Mouse (Mus musculus): ENCODE data around the gene Baz2b. TPM values are rescaled to one million over a fixed set of nuclear protein-coding genes. Genes with fewer than 3 reads are reported as not detected.

Baz2b gene
- polyA plus RNA-seq, 1 experiment from 2014 or later = 70.5 TPM

DNA sequence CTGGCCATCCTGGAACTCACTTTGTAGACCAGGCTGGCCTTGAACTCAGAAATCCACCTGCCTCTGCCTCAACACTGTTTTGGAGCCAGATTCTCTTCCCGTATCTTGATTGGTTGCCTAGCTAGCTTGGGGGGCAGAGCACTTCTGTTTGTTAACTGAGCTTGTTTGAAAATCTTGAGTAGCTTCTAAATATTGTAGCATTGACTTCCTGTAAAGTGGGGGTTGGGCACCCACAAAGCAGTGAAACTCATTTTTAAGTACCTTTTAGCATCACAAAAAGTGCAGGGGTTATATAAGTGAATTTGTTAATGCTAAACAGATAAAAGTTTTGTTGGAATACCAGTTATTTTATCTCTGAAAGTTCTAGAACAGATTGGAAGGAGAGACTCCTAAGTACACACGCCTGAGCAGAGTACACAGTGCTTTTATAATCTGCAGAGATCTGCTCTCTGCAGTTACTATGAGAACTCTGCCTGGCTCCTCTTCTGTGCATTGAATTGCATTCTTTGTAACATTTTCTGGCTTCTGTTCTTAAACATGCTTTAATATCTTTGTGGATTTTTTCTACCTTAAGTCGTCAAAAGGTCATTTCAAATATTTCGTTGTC, 7.0 kb upstream of the Baz2b start:
- H3K27ac ChIP-seq = no peak overlapping the region
- no peaks in the 10 kb centered on the region for H3K27me3 ChIP-seq (ENCODE audit: insufficient read depth, poor library complexity, severe bottlenecking)
- no peak for DNase-seq (ENCODE audit: low spot score)
- peaks cover 77% of the 10 kb centered on the region for H3K36me3 ChIP-seq
- no peaks in the 10 kb centered on the region for H3K9me3 ChIP-seq
- H3K4me1 ChIP-seq (replicated peaks) = peaks cover 13% of the 10 kb centered on the region
- H3K4me3 ChIP-seq = no peak overlapping the region
- 95% methylated on average over 4 of the region's 4 CpGs for WGBS

DNA sequence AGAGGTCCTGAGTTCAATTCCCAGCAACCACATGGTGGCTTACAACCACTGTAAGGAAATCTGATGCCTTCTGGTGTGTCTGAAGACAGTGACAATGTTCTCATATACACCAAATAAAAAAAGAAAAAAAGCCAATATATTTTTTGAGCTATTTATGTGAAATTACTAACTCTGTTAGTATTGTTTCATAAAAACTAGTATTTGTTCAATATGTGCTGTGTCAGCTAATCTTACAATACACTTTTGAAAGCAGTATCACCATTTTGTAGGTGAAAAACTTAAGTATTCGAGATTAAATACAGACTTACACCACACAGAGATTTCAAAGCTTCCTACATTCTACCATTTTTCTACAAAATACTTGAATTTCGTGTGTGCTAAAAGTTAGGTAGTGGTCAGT, 5.0 kb upstream of the Baz2b start:
- Histone ChIP-seq H3K4me3 (no peak overlapping the region), H3K27me3 (ENCODE audit: insufficient read depth, poor library complexity, severe bottlenecking) (no peaks in the 10 kb centered on the region), H3K9me3 (no peaks in the 10 kb centered on the region), H3K27ac (no peak overlapping the region), H3K36me3 (peaks cover 69% of the 10 kb centered on the region), H3K4me1 (replicated peaks) (peaks cover 24% of the 10 kb centered on the region)
- no peak for DNase-seq (ENCODE audit: low spot score)
- WGBS = 97% methylated on average over 2 of the region's 2 CpGs

DNA sequence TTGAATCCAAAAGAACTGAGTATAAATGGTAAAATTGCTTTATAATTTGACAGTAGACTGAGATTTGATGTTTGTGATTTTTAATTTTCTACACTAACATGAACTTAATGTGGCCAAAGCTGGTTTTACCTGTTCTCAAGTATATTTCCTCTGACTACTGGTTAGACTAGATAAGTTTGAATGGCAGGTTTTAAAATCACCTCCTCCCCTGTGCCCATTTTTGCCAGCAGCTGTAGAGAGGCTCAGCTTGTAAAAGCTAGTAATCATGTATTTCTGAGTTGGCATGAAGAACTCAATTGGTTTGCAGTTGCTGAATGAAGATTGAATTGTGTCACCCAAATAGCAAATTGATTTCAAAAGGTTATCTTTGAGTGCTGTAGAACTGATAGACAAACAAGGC, 2.8 kb upstream of the Baz2b start:
- no peak overlapping the region for H3K4me3 ChIP-seq
- peaks cover 31% of the 10 kb centered on the region for H3K4me1 ChIP-seq (replicated peaks)
- peaks cover 47% of the 10 kb centered on the region for H3K36me3 ChIP-seq
- H3K27me3 ChIP-seq (ENCODE audit: insufficient read depth, poor library complexity, severe bottlenecking) = no peaks in the 10 kb centered on the region
- no peaks in the 10 kb centered on the region for H3K9me3 ChIP-seq
- no peak overlapping the region for H3K27ac ChIP-seq
- no peak for DNase-seq (ENCODE audit: low spot score)

DNA sequence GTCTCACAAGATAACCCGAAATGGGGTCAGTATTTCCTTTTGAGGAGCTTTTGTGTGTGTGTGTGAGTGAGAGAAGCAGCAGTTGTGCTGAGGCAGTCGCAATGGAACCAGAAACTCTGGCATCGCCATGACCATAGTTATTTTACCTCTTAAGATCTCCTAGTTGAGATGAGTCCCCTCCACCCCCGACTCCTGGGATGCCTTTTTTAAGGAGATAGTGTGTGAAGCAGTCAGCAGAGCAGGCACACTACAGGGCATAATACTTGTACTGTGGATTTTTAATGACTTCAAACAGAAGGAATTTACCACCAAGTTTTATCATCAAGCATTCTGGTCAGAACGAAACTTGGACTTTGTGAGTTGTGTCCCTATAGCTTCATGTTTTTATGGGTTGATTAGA, 1.2 kb upstream of the Baz2b start:
- Histone ChIP-seq H3K36me3 (peaks cover 37% of the 10 kb centered on the region), H3K27me3 (ENCODE audit: insufficient read depth, poor library complexity, severe bottlenecking) (no peaks in the 10 kb centered on the region), H3K4me3 (peak overlapping the region; percentile 98), H3K27ac (peak overlapping the region; percentile 100), H3K4me1 (replicated peaks) (peaks cover 34% of the 10 kb centered on the region), H3K9me3 (no peaks in the 10 kb centered on the region)
- DNase-seq (ENCODE audit: low spot score) = no peak
- 25% methylated on average over 5 of the region's 5 CpGs for WGBS

DNA sequence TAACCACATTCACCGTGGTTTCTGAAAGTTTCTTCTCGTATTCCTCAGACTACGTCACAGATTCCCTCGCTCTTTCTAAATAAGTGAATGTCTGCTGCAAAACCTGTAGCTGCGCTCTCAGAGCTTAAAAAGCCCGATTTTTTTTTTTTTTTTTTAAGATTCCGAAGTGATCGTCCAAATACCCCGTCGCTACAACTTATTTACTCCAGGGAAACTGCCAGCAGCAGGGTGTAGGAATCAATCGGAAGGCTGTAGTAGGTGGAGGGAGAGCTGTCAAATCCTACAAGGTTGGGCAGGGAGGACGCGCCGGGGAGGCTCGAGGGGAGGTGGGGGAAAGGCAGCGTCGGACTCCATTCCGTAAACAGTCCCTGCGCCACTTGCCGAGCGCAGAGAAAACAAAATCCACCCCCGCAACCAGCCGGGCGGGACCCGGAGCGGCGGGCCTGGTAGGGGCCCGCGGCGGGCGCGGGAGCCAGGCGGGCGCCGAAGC, 472 bp downstream of the Baz2b start:
- Histone ChIP-seq H3K27me3 (ENCODE audit: insufficient read depth, poor library complexity, severe bottlenecking) (no peaks in the 10 kb centered on the region), H3K4me3 (peak overlapping the region; percentile 98), H3K4me1 (replicated peaks) (peaks cover 34% of the 10 kb centered on the region), H3K36me3 (peaks cover 34% of the 10 kb centered on the region), H3K9me3 (no peaks in the 10 kb centered on the region), H3K27ac (peak overlapping the region; percentile 100)
- under 1% methylated on average over 35 of the region's 35 CpGs for WGBS
- DNase-seq (ENCODE audit: low spot score) = peak; percentile 69

DNA sequence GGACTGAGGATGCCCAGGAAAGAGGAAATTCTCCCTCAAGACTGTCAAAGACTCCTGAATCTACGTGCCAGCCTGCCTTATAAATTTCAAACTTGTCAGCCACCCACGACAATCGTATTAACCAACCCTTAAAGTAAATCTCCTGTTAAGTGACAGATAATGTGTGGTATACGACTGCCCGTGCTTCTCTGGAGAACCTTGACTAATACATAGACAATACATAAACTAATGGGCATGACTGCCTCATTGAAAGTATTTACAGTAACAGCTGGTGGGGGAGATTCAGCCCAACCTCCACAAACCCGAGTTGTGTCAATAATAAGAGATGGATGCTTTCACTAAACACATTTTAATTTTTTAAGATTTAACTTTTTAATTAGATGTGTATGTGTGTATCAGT, 3.8 kb downstream of the Baz2b start:
- DNase-seq (ENCODE audit: low spot score) = no peak
- H3K4me3 ChIP-seq = no peak overlapping the region
- WGBS = 60% methylated on average over 6 of the region's 6 CpGs
- no peak overlapping the region for H3K27ac ChIP-seq
- H3K4me1 ChIP-seq (replicated peaks) = peaks cover 13% of the 10 kb centered on the region; the same call in 1 of the 2 replicates
- H3K9me3 ChIP-seq = no peaks in the 10 kb centered on the region
- peaks cover 19% of the 10 kb centered on the region; the same call in 1 of the 2 replicates for H3K36me3 ChIP-seq
- H3K27me3 ChIP-seq (ENCODE audit: insufficient read depth, poor library complexity, severe bottlenecking) = no peaks in the 10 kb centered on the region

- Histone ChIP-seq H3K4me3 (no peak overlapping the region), H3K9me3 (no peaks in the 10 kb centered on the region), H3K4me1 (replicated peaks) (peaks cover 10% of the 10 kb centered on the region; the same call in 1 of the 2 replicates), H3K36me3 (peaks cover 19% of the 10 kb centered on the region; the same call in 1 of the 2 replicates), H3K27me3 (ENCODE audit: insufficient read depth, poor library complexity, severe bottlenecking) (no peaks in the 10 kb centered on the region), H3K27ac (no peak overlapping the region)
- 92% methylated on average over 6 of the region's 6 CpGs for WGBS
- no peak for DNase-seq (ENCODE audit: low spot score)
Observed at GRCm38 (mm10) chr2:60204162-60204561, 5.5 kb downstream of the Baz2b start.

- DNase-seq (ENCODE audit: low spot score) = no peak
- Histone ChIP-seq H3K27me3 (ENCODE audit: insufficient read depth, poor library complexity, severe bottlenecking) (no peaks in the 10 kb centered on the region), H3K9me3 (no peaks in the 10 kb centered on the region), H3K36me3 (peaks cover 19% of the 10 kb centered on the region; the same call in 1 of the 2 replicates), H3K4me3 (no peak overlapping the region), H3K27ac (no peak overlapping the region), H3K4me1 (replicated peaks) (peaks cover 10% of the 10 kb centered on the region; the same call in 1 of the 2 replicates)
- WGBS = 96% methylated on average over 4 of the region's 4 CpGs
Observed at GRCm38 (mm10) chr2:60203733-60204132, 5.9 kb downstream of the Baz2b start.

GRCm38 (mm10) chr2:60202900-60203530, 6.6 kb downstream of the Baz2b start:
- peaks cover 19% of the 10 kb centered on the region; the same call in 1 of the 2 replicates for H3K36me3 ChIP-seq
- 88% methylated on average over 8 of the region's 8 CpGs for WGBS
- H3K4me1 ChIP-seq (replicated peaks) = peaks cover 7% of the 10 kb centered on the region; the same call in 1 of the 2 replicates
- H3K27me3 ChIP-seq (ENCODE audit: insufficient read depth, poor library complexity, severe bottlenecking) = no peaks in the 10 kb centered on the region
- no peak overlapping the region for H3K4me3 ChIP-seq
- H3K9me3 ChIP-seq = no peaks in the 10 kb centered on the region
- no peak for DNase-seq (ENCODE audit: low spot score)
- no peak overlapping the region for H3K27ac ChIP-seq

DNA sequence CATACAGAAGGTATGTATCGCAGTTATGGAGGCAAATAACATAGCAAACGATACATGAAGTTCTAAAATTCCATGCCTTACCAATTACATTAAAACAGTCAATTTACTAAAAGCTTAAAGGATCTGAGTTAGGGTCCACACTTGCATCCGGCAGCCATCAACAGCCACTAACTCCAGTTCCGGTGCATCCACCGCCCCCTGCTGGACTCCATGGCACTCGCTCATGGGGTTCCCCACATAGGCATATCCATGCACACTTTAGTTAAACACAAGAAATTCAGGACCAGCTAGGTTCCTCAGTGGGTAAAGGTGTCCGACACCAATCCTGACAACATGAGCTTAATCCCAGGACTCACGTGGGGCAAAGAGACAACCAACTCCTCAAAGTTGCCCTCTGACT, 9.0 kb downstream of the Baz2b start:
- Histone ChIP-seq H3K4me3 (no peak overlapping the region), H3K27ac (no peak overlapping the region), H3K9me3 (no peaks in the 10 kb centered on the region), H3K27me3 (ENCODE audit: insufficient read depth, poor library complexity, severe bottlenecking) (no peaks in the 10 kb centered on the region), H3K36me3 (peaks cover 13% of the 10 kb centered on the region; the same call in 1 of the 2 replicates), H3K4me1 (replicated peaks) (no peaks in the 10 kb centered on the region)
- WGBS = 52% methylated on average over 8 of the region's 8 CpGs
- peak; percentile 59 for DNase-seq (ENCODE audit: low spot score)

DNA sequence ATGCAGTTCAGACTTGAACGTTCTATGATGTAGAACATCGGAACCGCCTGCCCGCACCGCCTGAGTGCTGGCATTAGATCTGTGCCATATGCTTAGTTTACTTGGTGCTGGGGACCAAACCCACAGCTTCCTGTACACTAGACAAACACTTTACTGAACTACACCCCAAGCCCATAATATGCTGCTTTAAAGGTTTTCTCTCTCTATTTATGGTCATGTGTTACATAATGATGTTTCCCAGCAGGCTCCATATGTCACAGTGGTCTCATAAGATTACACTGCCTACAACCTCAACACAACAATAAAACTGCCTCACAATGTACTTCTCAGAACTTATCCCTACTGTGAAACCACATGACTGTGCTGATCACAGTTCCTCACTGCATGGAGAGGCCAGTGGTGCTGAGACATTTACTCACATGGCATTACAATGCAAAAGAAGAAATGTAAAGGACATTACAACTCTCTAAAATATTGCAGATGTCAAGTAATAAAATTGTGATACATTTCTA, 9.5 kb downstream of the Baz2b start:
- Histone ChIP-seq H3K27me3 (ENCODE audit: insufficient read depth, poor library complexity, severe bottlenecking) (no peaks in the 10 kb centered on the region), H3K27ac (no peak overlapping the region), H3K4me3 (no peak overlapping the region), H3K36me3 (peaks cover 11% of the 10 kb centered on the region; the same call in 1 of the 2 replicates), H3K4me1 (replicated peaks) (no peaks in the 10 kb centered on the region), H3K9me3 (no peaks in the 10 kb centered on the region)
- DNase-seq (ENCODE audit: low spot score) = no peak
- 95% methylated on average over 5 of the region's 5 CpGs for WGBS

- no peaks in the 10 kb centered on the region for H3K9me3 ChIP-seq
- H3K27ac ChIP-seq = no peak overlapping the region
- WGBS = 51% methylated on average over 1 of the region's 1 CpGs
- H3K27me3 ChIP-seq (ENCODE audit: insufficient read depth, poor library complexity, severe bottlenecking) = no peaks in the 10 kb centered on the region
- DNase-seq (ENCODE audit: low spot score) = no peak
- no peaks in the 10 kb centered on the region for H3K36me3 ChIP-seq
- no peaks in the 10 kb centered on the region for H3K4me1 ChIP-seq (replicated peaks)
- H3K4me3 ChIP-seq = no peak overlapping the region
Observed at GRCm38 (mm10) chr2:60196841-60197240, 12.8 kb downstream of the Baz2b start.

DNA sequence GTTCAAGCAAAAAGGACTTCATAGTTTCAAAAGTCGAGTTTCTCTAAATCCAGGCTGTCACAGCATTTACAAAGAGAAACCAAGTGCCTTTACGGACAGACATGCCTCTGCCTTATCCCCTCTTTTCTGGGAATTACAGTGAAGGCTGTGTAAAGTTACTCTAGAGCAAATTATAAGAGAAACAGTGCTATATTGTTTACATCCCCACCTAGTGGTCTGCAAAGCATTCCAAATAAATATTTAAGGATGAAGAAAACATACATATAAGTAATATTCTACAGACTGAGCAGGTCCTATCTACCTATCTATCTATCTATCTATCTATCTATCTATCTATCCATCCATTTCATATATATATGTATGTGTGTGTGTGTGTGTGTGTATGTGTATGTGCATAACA, 27.9 kb downstream of the Baz2b start:
- Histone ChIP-seq H3K9me3 (no peaks in the 10 kb centered on the region), H3K27ac (no peak overlapping the region), H3K4me3 (no peak overlapping the region), H3K4me1 (replicated peaks) (0 out of 2 replicates have a peak, but pooled peaks cover 5% of the 10 kb centered on the region), H3K27me3 (ENCODE audit: insufficient read depth, poor library complexity, severe bottlenecking) (no peaks in the 10 kb centered on the region), H3K36me3 (no peaks in the 10 kb centered on the region)
- no peak for DNase-seq (ENCODE audit: low spot score)
- WGBS = 65% methylated on average over 2 of the region's 2 CpGs

Data from hindbrain, embryonic 10.5 days (tissue).